Mouse (Mus musculus) intestine, embryonic 14.5 days (tissue): ENCODE results near the gene Cbx1. TPM values are rescaled to one million over a fixed set of nuclear protein-coding genes. Genes with fewer than 3 reads are reported as not detected.

Experiments
- ATAC-seq: fragments of 200-750 bp; cut with Nextera tagmentation; replicated peaks from 2 replicates; pipeline ENCODE4 v1.8.0; 2017; ENCODE audit warnings: low read depth, moderate number of reproducible peaks, moderate TSS enrichment, moderate library complexity; ENCODE audit not compliant: low FRiP score, low TSS enrichment
- DNase-seq: peaks from one replicate; pipeline ENCODE4 v3.0.0-alpha.2; 2018; ENCODE audit warnings: low spot score
- H3K27ac ChIP-seq: fragments of 300-500 bp; sonication (generic); 2 replicates; pipeline ENCODE4 v1.5.1; 2014; ENCODE audit warnings: low read depth, mild to moderate bottlenecking, control low read depth
- H3K27me3 ChIP-seq: fragments of 300-500 bp; sonication (generic); replicated peaks from 2 replicates; pipeline ENCODE4 v1.6.1; 2014; ENCODE audit warnings: low read length, control low read depth; ENCODE audit not compliant: control insufficient read depth, insufficient read depth
- H3K36me3 ChIP-seq: fragments of 300-500 bp; sonication (generic); 2 replicates; pipeline ENCODE4 v1.6.1; 2014; ENCODE audit warnings: low read length, control low read depth; ENCODE audit not compliant: control insufficient read depth, insufficient read depth
- H3K4me1 ChIP-seq: fragments of 300-500 bp; sonication (generic); replicated peaks from 2 replicates; pipeline ENCODE4 v1.6.1; 2014; ENCODE audit warnings: low read length, control low read depth, mixed read lengths; ENCODE audit not compliant: control insufficient read depth, insufficient read depth
- H3K4me2 ChIP-seq: fragments of 300-500 bp; sonication (generic); 2 replicates; pipeline ENCODE4 v1.6.1; 2014; ENCODE audit warnings: low read length
- H3K4me3 ChIP-seq: fragments of 300-500 bp; sonication (generic); 2 replicates; pipeline ENCODE4 v1.5.1; 2014; ENCODE audit warnings: low read depth, low read length, control low read depth, mixed read lengths
- H3K9ac ChIP-seq: fragments of 300-500 bp; sonication (generic); 2 replicates; pipeline ENCODE4 v1.6.1; 2014; ENCODE audit warnings: mild to moderate bottlenecking, low read length
- H3K9me3 ChIP-seq: fragments of 300-500 bp; sonication (generic); 2 replicates; pipeline ENCODE4 v1.6.1; 2016; ENCODE audit warnings: low read length, control low read depth; ENCODE audit not compliant: control insufficient read depth
- WGBS: fragments of 180-500 bp; shearing (Covaris S2); extraction: QIAGEN DNeasy Blood & Tissue Kit; methylation state at CpG from one replicate; pipeline ENCODE4 v1.1.7; 2014; 5-methylcytosine and 5-hydroxymethylcytosine counted together
- polyA plus RNA-seq: library from polyadenylated mRNA; unstranded; fragments of >200 nt; fragmentation: Nextera tagmentation; extraction: Ambion mirVana; gene quantifications from 2 replicates; pipeline ENCODE4 v1.2.1, GENCODE M21; 2014

The Cbx1 gene
- 87.8 and 101 TPM in 2 replicates for polyA plus RNA-seq

- Histone ChIP-seq H3K27ac (peak within 1 kb of the TSS; percentile 95), H3K4me2 (peak within 1 kb of the TSS; percentile 92), H3K27me3 (no peaks in the 10 kb centered on the region), H3K9me3 (no peaks in the 10 kb centered on the region), H3K36me3 (0 out of 2 replicates have a peak, but pooled peaks cover 8% of the 10 kb centered on the region), H3K4me3 (peak within 1 kb of the TSS; percentile 88), H3K9ac (peak within 1 kb of the TSS; percentile 89), H3K4me1 (peaks cover 21% of the 10 kb centered on the region)
- WGBS, result under 1% methylated on average over 80 of the region's 93 CpGs
- ATAC-seq (peak; percentile 98), DNase-seq (peak; percentile 90)
Measured at GRCm38 (mm10) chr11:96788871-96789795, at the start of gene Cbx1. TSS of gene Cbx1 (plus strand) at chr11:96789127.

- ATAC-seq, result no peak
- Histone ChIP-seq H3K27me3 (peaks cover 15% of the 10 kb centered on the region), H3K9ac (no peak overlapping the region), H3K36me3 (no peaks in the 10 kb centered on the region), H3K4me3 (no peak overlapping the region), H3K4me2 (no peak overlapping the region), H3K4me1 (peaks cover 20% of the 10 kb centered on the region), H3K27ac (no peak overlapping the region), H3K9me3 (no peaks in the 10 kb centered on the region)
- no peak for DNase-seq
- WGBS, result 56% methylated on average over 12 of the region's 12 CpGs
Measured at GRCm38 (mm10) chr11:96740796-96741195, 48.1 kb upstream of the Cbx1 start.

GRCm38 (mm10) chr11:96741995-96742394 is 46.9 kb upstream of the Cbx1 start:
- Histone ChIP-seq H3K4me1 (peaks cover 12% of the 10 kb centered on the region; the same call in 1 of the 2 replicates), H3K36me3 (no peaks in the 10 kb centered on the region), H3K27me3 (peaks cover 8% of the 10 kb centered on the region), H3K4me3 (no peak overlapping the region), H3K4me2 (0 out of 2 replicates have a peak overlapping the region, but pooled peaks have one; percentile 6), H3K9me3 (no peaks in the 10 kb centered on the region), H3K9ac (no peak overlapping the region), H3K27ac (no peak overlapping the region)
- DNase-seq (no peak), ATAC-seq (no peak; the same call in 1 of the 2 replicates)
- whole genome bisulfite sequencing, result 14% methylated on average over 12 of the region's 12 CpGs

- peak overlapping the region; percentile 5; the same call in 1 of the 2 replicates for H3K27ac ChIP-seq
- H3K9ac ChIP-seq, result no peak overlapping the region
- H3K27me3 ChIP-seq, result 0 out of 2 replicates have a peak, but pooled peaks cover 7% of the 10 kb centered on the region
- peaks cover 12% of the 10 kb centered on the region; the same call in 1 of the 2 replicates for H3K4me1 ChIP-seq
- H3K4me3 ChIP-seq, result no peak overlapping the region
- H3K36me3 ChIP-seq, result no peaks in the 10 kb centered on the region
- WGBS, result 20% methylated on average over 11 of the region's 11 CpGs
- ATAC-seq, result peak; percentile 68; the same call in 1 of the 2 replicates
- no peak for DNase-seq
- peak overlapping the region; percentile 18 for H3K4me2 ChIP-seq
- no peaks in the 10 kb centered on the region for H3K9me3 ChIP-seq
Measured at GRCm38 (mm10) chr11:96743000-96743399, 45.9 kb upstream of the Cbx1 start.

- Histone ChIP-seq H3K4me1 (peaks cover 12% of the 10 kb centered on the region; the same call in 1 of the 2 replicates), H3K9me3 (no peaks in the 10 kb centered on the region), H3K4me3 (no peak overlapping the region), H3K27ac (no peak overlapping the region), H3K27me3 (0 out of 2 replicates have a peak, but pooled peaks cover 7% of the 10 kb centered on the region), H3K4me2 (no peak overlapping the region), H3K9ac (no peak overlapping the region), H3K36me3 (no peaks in the 10 kb centered on the region)
- ATAC-seq (no peak), DNase-seq (no peak)
- 65% methylated on average over 4 of the region's 4 CpGs for WGBS
Measured at GRCm38 (mm10) chr11:96743891-96744290, 45.0 kb upstream of the Cbx1 start.

GRCm38 (mm10) chr11:96746648-96747047 is 42.3 kb upstream of the Cbx1 start:
- Histone ChIP-seq H3K27me3 (0 out of 2 replicates have a peak, but pooled peaks cover 1% of the 10 kb centered on the region), H3K4me2 (no peak overlapping the region), H3K4me1 (peaks cover 6% of the 10 kb centered on the region; the same call in 1 of the 2 replicates), H3K4me3 (no peak overlapping the region), H3K9me3 (no peaks in the 10 kb centered on the region), H3K27ac (no peak overlapping the region), H3K9ac (no peak overlapping the region), H3K36me3 (no peaks in the 10 kb centered on the region)
- ATAC-seq (no peak), DNase-seq (no peak)
- 75% methylated on average over 6 of the region's 6 CpGs for WGBS

GRCm38 (mm10) chr11:96747555-96747954 is 41.4 kb upstream of the Cbx1 start:
- WGBS, result 41% methylated on average over 3 of the region's 3 CpGs
- Histone ChIP-seq H3K4me1 (peaks cover 6% of the 10 kb centered on the region; the same call in 1 of the 2 replicates), H3K9ac (no peak overlapping the region), H3K36me3 (no peaks in the 10 kb centered on the region), H3K9me3 (no peaks in the 10 kb centered on the region), H3K27me3 (no peaks in the 10 kb centered on the region), H3K4me3 (no peak overlapping the region), H3K4me2 (no peak overlapping the region), H3K27ac (no peak overlapping the region)
- ATAC-seq, result no peak
- DNase-seq, result no peak

GRCm38 (mm10) chr11:96755298-96755697 is 33.6 kb upstream of the Cbx1 start:
- H3K9me3 ChIP-seq, result no peaks in the 10 kb centered on the region
- H3K4me2 ChIP-seq, result no peak overlapping the region
- ATAC-seq (no peak), DNase-seq (no peak)
- 96% methylated on average over 2 of the region's 2 CpGs for WGBS
- no peaks in the 10 kb centered on the region for H3K36me3 ChIP-seq
- H3K4me3 ChIP-seq, result no peak overlapping the region
- H3K27me3 ChIP-seq, result no peaks in the 10 kb centered on the region
- no peak overlapping the region for H3K27ac ChIP-seq
- H3K9ac ChIP-seq, result no peak overlapping the region
- no peaks in the 10 kb centered on the region for H3K4me1 ChIP-seq
